Mouse (Mus musculus) kidney, adult 18-20 months (tissue): ENCODE measurements at regions not wholly inside any gene's neighbourhood (a gene's known extent, or its start where the extent isn't known, plus 50 kb on each side); places are given as distances from the start of the nearest gene placed in this dataset.

Experiments
- DNase-seq: peaks from one replicate; pipeline ENCODE4 v3.0.0; 2021

DNA sequence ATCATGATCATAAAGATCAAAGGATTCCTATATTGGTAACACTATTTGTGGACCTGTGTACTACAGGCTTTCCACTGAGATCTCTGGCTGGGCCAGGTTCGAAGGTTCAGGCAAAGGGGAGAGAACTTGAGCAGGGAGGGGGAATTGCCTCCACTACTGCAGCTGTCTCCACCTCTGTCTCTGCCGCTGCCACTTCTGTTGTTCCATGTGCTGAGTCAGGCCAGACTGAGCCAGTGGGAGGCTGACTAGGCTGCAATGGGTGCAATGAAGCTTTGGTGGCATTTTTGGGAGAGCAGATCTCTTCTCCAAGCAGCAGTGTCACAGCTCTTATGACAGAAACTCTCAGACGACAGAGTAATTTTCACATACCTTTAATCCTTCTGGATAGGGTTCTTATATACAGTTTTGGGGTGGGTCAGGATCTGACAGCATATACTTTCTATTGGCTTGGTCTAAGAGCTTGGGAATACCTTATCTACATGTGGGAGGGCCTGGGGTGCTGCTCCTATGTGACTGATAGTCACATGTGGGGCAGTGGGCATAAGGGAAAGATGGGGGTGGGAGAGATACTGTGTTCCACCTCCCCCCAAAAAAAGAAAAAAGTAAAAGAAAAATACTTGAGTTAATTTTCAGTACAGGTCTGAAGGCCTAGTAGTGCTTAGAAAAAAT is 281.5 kb upstream of the Xrcc4 start:
- DNase-seq: no peak

- DNase-seq: no peak
Measured at GRCm38 (mm10) chr13:90364518-90365027, 275.2 kb upstream of the Xrcc4 start.

DNA sequence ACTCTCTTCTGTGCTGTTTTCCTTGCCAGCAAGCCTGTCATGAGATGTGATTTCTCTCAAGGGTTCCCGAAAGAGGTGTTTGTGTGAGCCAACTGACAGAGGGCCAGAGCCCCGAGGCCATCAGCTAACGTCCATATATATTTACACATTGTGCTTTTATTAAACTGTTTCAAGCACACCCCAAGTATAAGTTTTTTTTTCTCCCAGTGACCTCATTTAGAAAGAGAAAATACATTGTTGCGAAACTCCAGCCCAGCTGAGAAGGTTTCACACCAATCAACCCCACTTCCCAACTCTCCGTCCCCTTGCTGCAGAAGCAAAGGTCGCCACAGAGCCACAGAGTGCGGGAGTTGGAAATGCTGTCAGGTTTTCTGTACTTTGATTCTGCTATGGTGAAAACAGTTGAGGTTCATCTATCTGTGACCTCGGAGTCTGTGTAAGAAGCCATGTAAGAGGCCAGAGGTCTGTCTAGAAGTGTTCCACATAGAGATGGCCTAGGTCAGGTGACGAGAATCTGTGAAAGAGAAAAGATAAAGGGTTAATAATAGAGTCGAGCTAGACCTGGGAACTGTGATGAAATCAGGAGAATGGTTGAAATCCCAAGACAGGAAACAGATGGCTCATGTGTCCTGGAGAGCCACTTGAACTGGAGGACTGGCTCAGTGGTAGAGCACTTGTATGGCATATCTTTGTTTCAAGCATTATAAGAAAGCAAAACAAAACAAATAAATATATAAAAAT is 270.6 kb upstream of the Xrcc4 start:
- no peak for DNase-seq

GRCm38 (mm10) chr13:90358149-90358548 is 268.7 kb upstream of the Xrcc4 start:
- DNase-seq: no peak

- no peak for DNase-seq
Measured at GRCm38 (mm10) chr13:90355602-90356001, 266.2 kb upstream of the Xrcc4 start.

GRCm38 (mm10) chr13:90342823-90343222 is 253.4 kb upstream of the Xrcc4 start:
- no peak for DNase-seq

- DNase-seq: no peak
Measured at GRCm38 (mm10) chr13:90341597-90342212, 252.3 kb upstream of the Xrcc4 start.

DNA sequence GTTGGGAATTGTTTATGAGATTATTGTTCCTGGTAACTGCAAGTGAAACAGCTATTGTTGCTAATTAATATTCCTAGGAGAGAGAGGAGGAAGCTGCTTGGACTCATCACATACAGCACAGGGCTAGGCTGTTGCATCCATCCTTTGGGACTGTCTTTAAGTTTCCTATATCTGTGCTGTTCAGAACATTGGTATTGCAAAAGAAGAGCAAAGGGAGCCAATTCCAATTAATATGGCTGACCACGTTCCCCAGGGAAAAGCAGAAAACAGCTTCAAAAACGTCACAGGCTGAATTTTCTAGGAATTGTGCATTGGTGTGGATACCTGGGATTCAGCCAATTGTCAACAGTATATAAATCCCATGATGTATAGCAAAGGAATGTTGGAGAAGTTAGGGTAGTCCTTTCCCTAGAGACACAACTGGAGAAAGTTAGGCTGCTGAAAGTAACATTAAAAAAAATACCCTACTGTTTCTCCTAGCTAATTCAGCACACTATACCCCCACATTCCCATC is 251.3 kb upstream of the Xrcc4 start:
- DNase-seq: no peak

DNA sequence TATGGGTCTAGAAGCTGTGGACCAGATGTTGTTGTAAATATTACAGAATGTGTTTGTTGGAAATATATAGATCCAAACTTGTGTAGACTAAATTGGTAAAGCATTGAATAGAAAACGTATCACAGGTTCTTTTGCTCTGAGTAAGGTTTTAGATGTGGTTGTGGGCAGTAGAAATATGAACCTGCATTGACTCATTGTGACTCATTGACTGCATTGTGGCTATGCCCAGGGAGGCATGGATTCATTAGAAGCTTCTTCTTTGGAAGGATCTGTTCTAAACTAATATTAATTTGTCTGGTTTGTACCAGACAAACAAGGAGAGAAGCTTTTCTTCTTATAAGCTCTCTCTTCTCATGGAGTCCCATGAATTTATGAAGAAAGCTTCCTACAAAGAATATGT is 248.2 kb upstream of the Xrcc4 start:
- no peak for DNase-seq

DNA sequence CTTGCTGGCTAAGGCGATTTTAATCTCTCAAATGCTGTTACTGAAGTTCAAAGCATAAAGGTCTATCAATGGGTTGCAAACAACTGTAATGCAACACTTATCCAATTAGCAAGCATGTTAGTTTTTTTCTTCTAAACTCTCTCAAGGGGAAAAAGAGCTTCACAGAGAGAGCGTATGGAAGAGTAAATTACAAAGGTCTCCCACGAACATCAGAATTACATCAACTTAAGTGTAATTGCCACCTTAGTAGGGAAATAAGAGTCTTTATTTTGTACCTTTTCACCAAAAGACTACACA is 246.3 kb upstream of the Xrcc4 start:
- DNase-seq: no peak

DNA sequence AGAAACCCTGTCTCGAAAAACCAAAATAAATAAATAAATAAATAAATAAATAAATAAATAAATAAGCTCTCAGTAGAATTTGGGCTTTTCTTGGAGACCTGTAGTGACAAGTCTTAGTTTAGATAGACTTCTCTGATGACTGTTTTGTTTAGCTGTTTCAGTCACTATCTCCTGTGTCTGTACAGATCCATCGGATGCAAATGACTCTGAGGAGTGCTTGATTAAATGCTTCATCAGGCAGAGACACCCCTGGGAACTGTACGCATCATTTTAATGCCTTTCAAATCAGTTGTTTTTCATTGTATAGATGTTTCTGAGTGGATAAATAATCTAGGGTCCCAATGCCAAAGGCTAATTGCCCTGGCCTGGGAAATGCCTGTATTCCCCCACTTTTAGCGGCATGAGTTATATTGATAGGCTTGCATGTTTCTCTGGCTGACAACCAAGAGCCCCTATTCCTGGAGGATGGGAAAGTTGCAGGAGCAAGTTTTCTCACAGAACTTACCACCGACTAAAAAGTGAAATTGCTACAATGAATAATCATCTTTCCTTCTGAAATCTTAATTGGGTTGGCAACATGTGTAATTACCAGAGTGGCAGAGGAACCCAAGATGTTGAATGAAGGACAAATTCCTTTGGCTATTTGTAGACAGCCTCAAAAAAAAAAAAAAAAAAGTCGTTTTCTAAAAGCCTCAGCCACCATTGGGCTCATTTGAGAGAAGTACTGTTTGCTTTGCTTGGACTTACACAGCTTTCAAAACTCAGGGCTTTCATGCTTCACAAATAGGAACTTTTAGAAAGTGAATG is 245.7 kb upstream of the Xrcc4 start:
- no peak for DNase-seq

- DNase-seq: no peak
Measured at GRCm38 (mm10) chr13:90334286-90334685, 244.9 kb upstream of the Xrcc4 start.

GRCm38 (mm10) chr13:90325226-90325625 is 235.8 kb upstream of the Xrcc4 start:
- no peak for DNase-seq

GRCm38 (mm10) chr13:90313209-90313978 is 224.0 kb upstream of the Xrcc4 start:
- DNase-seq: no peak

DNA sequence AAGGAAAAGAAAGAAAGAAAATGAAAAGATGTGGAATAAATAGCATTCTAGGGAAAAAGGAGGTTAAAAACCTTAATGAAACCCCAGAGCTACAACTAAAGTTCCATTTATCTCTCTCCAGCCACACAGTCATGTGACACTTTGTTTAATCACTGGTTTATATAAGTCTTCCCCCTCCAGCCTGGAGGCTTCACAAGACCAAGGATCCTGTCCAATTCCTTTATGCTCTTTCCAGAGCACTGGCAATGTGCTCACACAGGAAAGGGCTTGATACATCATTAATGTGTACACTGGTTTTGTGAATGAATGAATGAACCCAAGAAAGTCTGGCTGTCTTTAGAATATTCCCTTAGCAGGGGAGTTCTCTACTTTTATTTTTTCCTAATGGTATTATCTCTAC is 221.1 kb upstream of the Xrcc4 start:
- no peak for DNase-seq

DNA sequence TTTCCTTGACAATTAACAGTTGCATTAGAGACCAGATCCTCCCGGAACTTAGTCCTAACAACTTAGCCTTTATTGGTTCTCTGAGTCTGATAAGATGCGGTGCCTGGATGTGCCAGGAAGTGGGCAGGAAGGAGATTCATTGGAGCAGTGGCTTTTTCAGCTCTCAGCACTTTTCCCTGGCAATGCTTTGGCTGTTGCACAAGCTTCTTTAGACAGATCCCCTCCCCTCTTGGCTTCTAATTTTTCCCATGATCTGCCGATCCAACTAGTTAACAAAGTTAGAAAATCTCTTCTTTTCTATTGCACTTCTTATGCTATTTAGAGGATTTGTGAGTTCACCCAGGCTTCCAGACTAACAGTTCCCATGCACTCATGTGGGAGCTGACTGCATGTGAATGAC is 211.1 kb upstream of the Xrcc4 start:
- no peak for DNase-seq

GRCm38 (mm10) chr13:90294648-90295007 is 205.2 kb upstream of the Xrcc4 start:
- no peak for DNase-seq

- no peak for DNase-seq
Measured at GRCm38 (mm10) chr13:90293697-90294647, 204.6 kb upstream of the Xrcc4 start.

- no peak for DNase-seq
Measured at GRCm38 (mm10) chr13:90292905-90293304, 203.5 kb upstream of the Xrcc4 start.

DNA sequence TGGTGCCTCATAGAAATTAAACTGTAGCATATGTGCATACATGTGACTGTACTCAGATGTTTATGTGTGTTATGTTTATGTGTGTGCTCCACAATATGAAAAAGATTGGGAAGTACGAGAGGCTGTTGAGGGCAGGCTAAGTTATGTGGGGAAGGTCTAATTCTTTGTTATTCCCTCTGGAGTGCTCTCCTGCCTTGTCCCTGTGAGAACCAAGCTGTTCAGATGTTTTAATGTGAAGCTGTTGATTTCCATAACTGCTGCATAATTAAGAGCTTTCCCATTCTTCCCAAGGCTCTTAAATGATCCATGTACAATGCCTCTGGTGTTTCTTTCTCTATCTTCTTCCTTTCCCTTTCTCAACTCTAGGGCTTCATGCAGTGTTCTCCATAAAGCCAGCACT is 202.7 kb upstream of the Xrcc4 start:
- DNase-seq: no peak

- no peak for DNase-seq
Measured at GRCm38 (mm10) chr13:90280976-90281375, 191.6 kb upstream of the Xrcc4 start.
